Comparison of ENCODE assay signal across 9 mouse cellular contexts in the genomic region with DNA sequence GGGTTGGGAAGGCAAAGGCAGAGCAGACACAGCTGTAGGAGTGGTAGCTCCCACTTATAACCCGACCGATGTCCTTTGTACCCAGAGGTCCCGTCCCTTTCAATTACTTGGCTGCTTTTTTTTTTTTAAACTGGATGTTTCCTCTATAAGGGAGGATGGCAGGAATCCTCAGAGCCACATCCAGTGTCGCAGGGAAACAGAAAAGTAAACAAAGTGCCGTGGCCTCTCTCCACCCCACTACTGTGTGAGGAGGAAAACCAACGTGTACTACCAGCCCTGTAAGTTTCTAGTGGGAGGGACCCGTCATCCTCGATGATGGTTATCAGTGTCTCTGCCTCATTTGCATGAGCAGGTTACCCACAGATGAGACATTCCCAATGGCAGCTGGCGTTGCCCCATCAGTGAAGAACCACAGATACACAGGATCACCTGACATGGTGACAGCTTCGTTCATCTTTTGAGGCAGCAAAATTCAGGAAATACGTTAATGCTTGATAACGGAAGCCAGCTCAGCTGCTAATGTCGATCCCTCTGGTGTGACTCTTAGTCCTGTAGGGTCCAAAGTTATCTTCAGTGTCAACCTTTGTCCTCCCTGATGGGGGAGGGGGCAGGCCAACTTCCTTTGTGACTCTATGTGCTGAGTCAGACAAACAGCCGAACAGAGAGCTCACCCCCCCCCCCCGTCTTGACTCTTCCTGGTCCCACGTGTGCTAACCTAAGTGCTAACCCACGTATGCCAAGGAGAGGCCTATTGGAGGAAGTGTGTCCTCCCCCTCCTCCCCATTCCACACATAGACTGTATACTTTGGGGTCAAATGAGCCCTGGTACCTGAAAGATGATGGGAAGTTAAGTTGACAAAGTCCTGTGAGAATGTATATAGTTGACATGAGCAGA. TPM values are rescaled to one million over a fixed set of nuclear protein-coding genes. Genes with fewer than 3 reads are reported as not detected.
DNase-seq lines count a peak whose midpoint lies in the region; ATAC-seq and TF ChIP-seq lines count a peak whose summit lies in the region.
"Had no signal": no experiment of that assay in that cellular context is flagged by ENCODE, and none has a peak within 500 bp of the region (broad histone marks: within the 10 kb centered on the region; RNA-seq: fewer than 3 reads in every experiment).

No protein-coding gene starts in this region.

- peak overlapping the region; percentile 46 for H3K27ac ChIP-seq in intestine, embryonic 16.5 days (ENCODE audit: low read length)
- no peak overlapping the region for H3K27ac ChIP-seq in midbrain, embryonic 15.5 days
- H3K27ac ChIP-seq: limb, embryonic 13.5 days had no signal

- no peaks in the 10 kb centered on the region for H3K27me3 ChIP-seq in intestine, embryonic 16.5 days (replicated peaks; ENCODE audit: control insufficient read depth, insufficient read depth, low read length)
- no peaks in the 10 kb centered on the region for H3K27me3 ChIP-seq in megakaryocyte, embryonic 14.5 days (replicated peaks)
- H3K27me3 ChIP-seq in midbrain, embryonic 15.5 days (replicated peaks): no peaks in the 10 kb centered on the region

- WGBS in lung, adult 2 months: 34% methylated on average over 17 of the region's 17 CpGs
- WGBS in intestine, embryonic 16.5 days: 40% methylated on average over 17 of the region's 17 CpGs
- WGBS in midbrain, embryonic 15.5 days: 80% methylated on average over 17 of the region's 17 CpGs

- peak overlapping the region; percentile 23 for H3K4me2 ChIP-seq in intestine, embryonic 16.5 days (ENCODE audit: low read depth, low read length)
- no peak overlapping the region for H3K4me2 ChIP-seq in midbrain, embryonic 15.5 days
- H3K4me2 ChIP-seq: limb, embryonic 13.5 days had no signal

- DNase-seq in lung, postnatal 36 days: peak; percentile 25
- DNase-seq in lung, adult 2 months: no peak
- DNase-seq in thymus, postnatal 25 days: peak; percentile 64
- no peak for DNase-seq in right cerebral cortex, adult 18-20 months
- no peak for DNase-seq in retina, embryonic 14.5 days (ENCODE audit: low spot score)

- H3K4me3 ChIP-seq in lung, adult 2 months (replicated peaks; ENCODE audit: extremely low read depth, low read depth, low read length): no peak overlapping the region
- no peak overlapping the region for H3K4me3 ChIP-seq in intestine, embryonic 16.5 days (ENCODE audit: low read length)
- peak overlapping the region; percentile 66 for H3K4me3 ChIP-seq in megakaryocyte, embryonic 14.5 days (replicated peaks)
- H3K4me3 ChIP-seq in midbrain, embryonic 15.5 days: no peak overlapping the region
- H3K4me3 ChIP-seq: limb, embryonic 13.5 days had no signal

- no peak for TF ChIP-seq POLR2A in lung, adult 2 months (IDR thresholded peaks at IDR 0.05; ENCODE audit: borderline replicate concordance, extremely low read depth, low read depth, low read length)

- H3K9ac ChIP-seq in intestine, embryonic 16.5 days (ENCODE audit: low read depth, low read length): no peak overlapping the region
- no peak overlapping the region for H3K9ac ChIP-seq in midbrain, embryonic 15.5 days
- H3K9ac ChIP-seq: limb, embryonic 13.5 days had no signal

- no peaks in the 10 kb centered on the region for H3K9me3 ChIP-seq in intestine, embryonic 16.5 days (ENCODE audit: control insufficient read depth, low read length)
- H3K9me3 ChIP-seq in megakaryocyte, embryonic 14.5 days: no peaks in the 10 kb centered on the region
- no peaks in the 10 kb centered on the region for H3K9me3 ChIP-seq in midbrain, embryonic 15.5 days
- H3K9me3 ChIP-seq: limb, embryonic 13.5 days had no signal

- no peak for TF ChIP-seq CTCF in lung, adult 2 months (IDR thresholded peaks at IDR 0.05; ENCODE audit: insufficient read depth, low read length)

- no peaks in the 10 kb centered on the region for H3K36me3 ChIP-seq in intestine, embryonic 16.5 days (ENCODE audit: control insufficient read depth, insufficient read depth, low read length)
- H3K36me3 ChIP-seq in megakaryocyte, embryonic 14.5 days (replicated peaks; ENCODE audit: low read length): peaks cover 6% of the 10 kb centered on the region
- no peaks in the 10 kb centered on the region for H3K36me3 ChIP-seq in midbrain, embryonic 15.5 days (replicated peaks)
- H3K36me3 ChIP-seq: limb, embryonic 13.5 days had no signal

- ATAC-seq in intestine, embryonic 16.5 days: peak; percentile 37
- ATAC-seq in midbrain, embryonic 15.5 days (replicated peaks): no peak

- H3K4me1 ChIP-seq in lung, adult 2 months (ENCODE audit: control insufficient read depth, insufficient read depth, low read length): peaks cover 9% of the 10 kb centered on the region; the same call in 1 of the 2 replicates
- peaks cover 50% of the 10 kb centered on the region for H3K4me1 ChIP-seq in intestine, embryonic 16.5 days (ENCODE audit: control insufficient read depth, insufficient read depth, low read length)
- H3K4me1 ChIP-seq in megakaryocyte, embryonic 14.5 days: peaks cover 98% of the 10 kb centered on the region
- no peaks in the 10 kb centered on the region for H3K4me1 ChIP-seq in midbrain, embryonic 15.5 days

RNA-seq across cellular contexts. Expression of gene Snx9, which starts 39.1 kb away (rescaled TPM):
- 26.7 and 31.4 TPM in 2 replicates for polyA plus RNA-seq in lung, adult 2 months (2012; rRNA removed)
- 52.6 and 61.6 TPM in 2 replicates for polyA plus RNA-seq in intestine, embryonic 16.5 days (2015; fragmentation: Nextera tagmentation; extraction: Ambion mirVana)
- polyA plus RNA-seq in megakaryocyte, embryonic 14.5 days (2012; ENCODE audit: insufficient read depth, low replicate concordance): 35.2 and 38.7 TPM in 2 replicates
- polyA plus RNA-seq in midbrain, embryonic 15.5 days (2015; fragmentation: Nextera tagmentation; extraction: Ambion mirVana): 6.9 and 7.9 TPM in 2 replicates

Comparison
In these comparisons a context has a peak if more than half of its experiments do, and no peak if none do; other contexts are left out.
1. DNase-seq: peak in lung, postnatal 36 days (single experiment) and thymus, postnatal 25 days (single experiment); none in lung, adult 2 months (single experiment), right cerebral cortex, adult 18-20 months (single experiment) and retina, embryonic 14.5 days (single experiment).